Mouse (Mus musculus): ENCODE data around the gene Gm17657.

GRCm38 (mm10) chr17:29510691-29511090 lies 38.7 kb downstream of the Gm17657 start:
- TF ChIP-seq CTCF (conservative IDR thresholded peaks at IDR 0.05; ENCODE audit: low read length) (no peak), POU5F1 (IDR thresholded peaks at IDR 0.05; ENCODE audit: borderline replicate concordance, low read length) (no peak), NANOG (IDR thresholded peaks at IDR 0.05; ENCODE audit: borderline replicate concordance, low read length) (no peak)

Measured in E14TG2a.4 (cell line).